Mouse (Mus musculus) lung, postnatal 0 days (tissue): ENCODE results near the gene Rims4. TPM values are rescaled to one million over a fixed set of nuclear protein-coding genes. Genes with fewer than 3 reads are reported as not detected.

Experiments
- ATAC-seq: fragments of 200-750 bp; cut with Nextera tagmentation; 2 replicates; pipeline ENCODE4 v1.8.0; 2017; ENCODE audit warnings: moderate library complexity
- DNase-seq: peaks from one replicate; pipeline ENCODE4 v3.0.0-alpha.2; 2016; ENCODE audit warnings: low spot score
- H3K27ac ChIP-seq: fragments of 300-500 bp; sonication (generic); 2 replicates; pipeline ENCODE4 v1.5.1; 2014; ENCODE audit warnings: antibody characterized with exemption, mild to moderate bottlenecking, low read length, mixed read lengths
- H3K27me3 ChIP-seq: fragments of 300-500 bp; sonication (generic); replicated peaks from 2 replicates; pipeline ENCODE4 v1.6.1; 2014; ENCODE audit warnings: low read length, mixed read lengths; ENCODE audit not compliant: insufficient read depth
- H3K36me3 ChIP-seq: fragments of 300-500 bp; sonication (generic); 2 replicates; pipeline ENCODE4 v1.6.1; 2014; ENCODE audit warnings: low read length, mixed read lengths; ENCODE audit not compliant: insufficient read depth
- H3K4me1 ChIP-seq: fragments of 300-500 bp; sonication (generic); 2 replicates; pipeline ENCODE4 v1.6.1; 2014; ENCODE audit warnings: antibody characterized with exemption, low read depth, low read length, mixed read lengths; ENCODE audit not compliant: insufficient read depth
- H3K4me2 ChIP-seq: fragments of 300-500 bp; sonication (generic); replicated peaks from 2 replicates; pipeline ENCODE4 v1.6.1; 2014; ENCODE audit warnings: low read depth, mild to moderate bottlenecking, low read length, moderate library complexity, mixed read lengths
- H3K4me3 ChIP-seq: fragments of 300-500 bp; sonication (generic); 2 replicates; pipeline ENCODE4 v1.5.1; 2014; ENCODE audit warnings: low read depth, low read length
- H3K9ac ChIP-seq: fragments of 300-500 bp; sonication (generic); replicated peaks from 2 replicates; pipeline ENCODE4 v1.6.1; 2014; ENCODE audit warnings: low read depth, mild to moderate bottlenecking
- H3K9me3 ChIP-seq: fragments of 300-500 bp; sonication (generic); 2 replicates; pipeline ENCODE4 v1.6.1; 2016; ENCODE audit warnings: low read length, mixed read lengths
- CTCF ChIP-seq: IDR thresholded peaks from 2 replicates; pipeline ENCODE4 v1.5.1; 2016; ENCODE audit warnings: antibody characterized with exemption, mild to moderate bottlenecking
- EP300 ChIP-seq: IDR thresholded peaks from 2 replicates; pipeline ENCODE4 v1.6.1; 2016; ENCODE audit warnings: antibody characterized with exemption, mild to moderate bottlenecking, control low read depth
- WGBS: fragments of 180-500 bp; shearing (Covaris S2); extraction: QIAGEN DNeasy Blood & Tissue Kit; methylation state at CpG from one replicate; pipeline ENCODE4 v1.1.7; 2014; 5-methylcytosine and 5-hydroxymethylcytosine counted together
- polyA plus RNA-seq: library from polyadenylated mRNA; unstranded; fragments of >200 nt; fragmentation: Nextera tagmentation; extraction: Ambion mirVana; gene quantifications from 2 replicates; pipeline ENCODE4 v1.2.1, GENCODE M21; 2015

Rims4 gene
- polyA plus RNA-seq, 1 experiment from 2014 or later: 0.06 TPM

DNA sequence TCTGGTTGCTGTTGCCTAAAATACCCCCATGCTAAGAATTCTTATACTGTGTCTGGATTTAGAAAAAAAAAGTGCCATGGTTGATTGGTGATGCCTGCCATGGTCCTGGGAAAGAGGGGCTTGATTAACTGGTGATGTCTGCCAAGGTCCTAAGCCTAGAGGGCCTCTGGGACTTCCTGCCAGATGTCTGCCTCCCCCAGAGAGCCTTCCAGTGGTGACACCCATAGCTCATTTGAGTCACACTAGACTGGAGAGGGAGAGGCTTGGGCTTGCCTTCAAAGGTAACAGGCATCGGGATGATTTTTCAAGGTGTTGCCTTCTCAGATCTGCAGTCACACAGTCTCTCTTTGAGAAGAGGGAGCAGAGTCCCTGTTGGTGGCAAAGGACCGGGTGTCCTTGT is 23.3 kb downstream of the Rims4 start:
- no peak for TF ChIP-seq EP300
- TF ChIP-seq CTCF: no peak
- no peaks in the 10 kb centered on the region for H3K4me1 ChIP-seq
- no peak overlapping the region for H3K9ac ChIP-seq
- no peak overlapping the region for H3K4me2 ChIP-seq
- ATAC-seq: no peak
- no peak overlapping the region for H3K27ac ChIP-seq
- no peaks in the 10 kb centered on the region for H3K27me3 ChIP-seq
- no peak overlapping the region for H3K4me3 ChIP-seq
- WGBS: 41% methylated on average over 2 of the region's 2 CpGs
- no peaks in the 10 kb centered on the region for H3K36me3 ChIP-seq
- H3K9me3 ChIP-seq: no peaks in the 10 kb centered on the region
- no peak for DNase-seq

DNA sequence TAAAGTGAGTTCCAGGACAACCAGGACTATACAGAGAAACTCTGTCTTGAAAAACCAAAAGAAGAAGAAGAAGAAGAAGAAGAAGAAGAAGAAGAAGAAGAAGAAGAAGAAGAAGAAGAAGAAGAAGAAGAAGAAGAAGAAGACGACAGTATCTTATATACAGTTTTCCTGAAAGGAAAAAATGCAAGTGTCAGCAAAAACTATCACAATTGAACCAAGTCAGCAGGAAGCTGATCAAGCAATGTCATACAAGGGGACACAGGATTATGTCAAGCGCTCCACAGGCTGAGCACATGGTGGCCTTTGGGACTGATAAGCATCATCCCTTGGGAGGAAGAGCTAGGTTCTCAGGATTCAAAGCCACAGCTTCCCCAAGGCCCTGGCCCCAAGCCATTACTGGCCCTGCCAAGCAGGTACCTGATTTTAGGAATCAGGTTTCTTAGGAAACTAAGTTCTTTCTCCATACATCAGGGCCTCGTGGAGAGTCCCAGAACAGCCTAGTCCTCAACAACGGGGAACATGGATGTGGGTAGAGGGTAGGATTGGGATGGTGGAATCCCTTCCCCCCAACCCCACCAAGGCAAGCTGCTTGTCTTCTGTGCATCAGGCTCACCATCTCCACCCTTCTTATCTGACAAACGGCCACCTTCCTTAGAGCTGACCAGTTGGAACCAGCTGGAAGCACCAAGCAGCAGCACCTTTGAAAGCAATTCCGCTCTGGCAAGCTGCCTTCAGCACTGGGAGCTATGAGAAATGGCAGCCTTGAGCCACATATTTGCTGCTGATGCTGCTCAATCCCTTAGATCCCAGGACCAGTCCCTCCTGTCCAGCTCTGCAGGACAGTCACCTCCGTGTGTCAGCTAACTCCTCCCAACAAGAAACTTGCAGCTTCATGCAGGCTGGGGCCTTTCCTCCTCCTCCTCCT is 24.8 kb downstream of the Rims4 start:
- WGBS: 57% methylated on average over 7 of the region's 7 CpGs
- Histone ChIP-seq H3K4me3 (no peak overlapping the region), H3K9me3 (no peaks in the 10 kb centered on the region), H3K36me3 (no peaks in the 10 kb centered on the region), H3K4me2 (no peak overlapping the region), H3K4me1 (no peaks in the 10 kb centered on the region), H3K27ac (no peak overlapping the region), H3K9ac (no peak overlapping the region), H3K27me3 (no peaks in the 10 kb centered on the region)
- no peak for ATAC-seq
- TF ChIP-seq CTCF (no peak), EP300 (no peak)
- no peak for DNase-seq

DNA sequence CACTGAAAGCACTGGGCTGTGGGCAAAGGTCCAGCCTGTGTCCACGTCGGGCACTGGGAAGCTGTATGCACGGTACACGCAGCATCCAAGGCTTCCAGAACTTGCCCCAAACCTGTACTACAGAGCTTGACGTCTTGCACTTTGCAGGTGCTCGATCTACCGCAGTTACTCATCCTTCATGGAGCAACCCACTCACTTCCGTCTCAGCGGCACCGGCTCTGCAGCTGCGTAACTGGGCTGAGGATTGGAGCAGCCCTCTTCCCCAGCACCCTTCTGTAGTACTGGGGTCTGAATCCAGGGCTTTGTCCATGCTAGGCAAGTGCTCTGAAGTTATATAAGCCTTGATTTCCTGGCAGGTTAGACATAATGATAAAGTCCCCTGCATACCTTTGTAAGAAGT is 27.2 kb downstream of the Rims4 start:
- 81% methylated on average over 11 of the region's 11 CpGs for WGBS

DNA sequence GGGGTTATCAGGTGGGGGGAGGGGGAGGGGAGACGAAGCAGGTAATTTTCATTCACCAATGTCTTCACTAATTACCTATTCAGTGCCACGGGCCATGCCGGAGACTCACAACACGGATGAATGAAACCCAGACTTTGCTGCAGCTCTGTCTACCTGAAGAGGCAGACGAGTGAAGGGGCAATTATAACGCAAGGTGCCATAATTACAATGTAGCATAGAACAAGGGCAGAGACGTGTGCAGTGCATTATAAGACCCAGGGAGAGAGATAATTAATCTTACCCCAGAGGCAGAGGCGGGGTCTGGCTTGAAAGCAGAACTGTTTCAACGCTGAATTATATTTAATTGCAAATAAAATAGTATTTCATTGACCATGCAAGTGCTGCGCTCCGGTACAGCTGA is 27.9 kb downstream of the Rims4 start:
- TF ChIP-seq EP300: no peak
- no peak for TF ChIP-seq CTCF
- Histone ChIP-seq H3K4me2 (no peak overlapping the region), H3K9ac (no peak overlapping the region), H3K4me1 (no peaks in the 10 kb centered on the region), H3K9me3 (no peaks in the 10 kb centered on the region), H3K4me3 (no peak overlapping the region), H3K36me3 (no peaks in the 10 kb centered on the region), H3K27me3 (no peaks in the 10 kb centered on the region), H3K27ac (no peak overlapping the region)
- ATAC-seq: no peak
- 70% methylated on average over 11 of the region's 11 CpGs for WGBS
- no peak for DNase-seq

More for the DNA sequence above, 27.2 kb downstream of the Rims4 start:
- ATAC-seq: no peak
- H3K27ac ChIP-seq: no peak overlapping the region
- no peaks in the 10 kb centered on the region for H3K36me3 ChIP-seq
- H3K9ac ChIP-seq: no peak overlapping the region
- TF ChIP-seq CTCF (no peak), EP300 (no peak)
- no peaks in the 10 kb centered on the region for H3K9me3 ChIP-seq
- H3K27me3 ChIP-seq: no peaks in the 10 kb centered on the region
- H3K4me3 ChIP-seq: no peak overlapping the region
- no peak for DNase-seq
- H3K4me1 ChIP-seq: no peaks in the 10 kb centered on the region
- H3K4me2 ChIP-seq: no peak overlapping the region

DNA sequence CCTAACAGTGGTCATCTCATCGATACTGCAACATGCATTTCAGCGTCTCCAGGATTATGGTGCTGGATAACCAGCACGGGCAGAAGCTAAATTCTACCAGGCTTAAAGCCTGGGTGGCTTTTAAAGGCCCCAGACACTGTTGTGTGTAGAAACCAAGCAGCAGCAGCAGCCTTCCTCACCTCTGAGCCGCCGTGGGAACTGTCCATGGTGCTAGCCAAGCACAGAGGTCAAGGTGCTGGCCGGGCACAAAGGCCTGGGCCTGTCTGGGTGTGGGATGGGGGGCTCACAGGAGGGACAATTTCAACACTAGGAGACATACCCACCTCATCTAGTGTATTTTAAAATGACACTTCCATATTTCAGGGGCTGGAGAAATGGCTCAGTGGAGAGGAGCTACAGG is 29.1 kb downstream of the Rims4 start:
- WGBS: 20% methylated on average over 6 of the region's 6 CpGs
- H3K27me3 ChIP-seq: no peaks in the 10 kb centered on the region
- H3K4me2 ChIP-seq: no peak overlapping the region
- H3K36me3 ChIP-seq: no peaks in the 10 kb centered on the region
- TF ChIP-seq EP300: no peak
- no peak for TF ChIP-seq CTCF
- no peak overlapping the region for H3K27ac ChIP-seq
- H3K9ac ChIP-seq: no peak overlapping the region
- no peak for DNase-seq
- no peak overlapping the region for H3K4me3 ChIP-seq
- no peaks in the 10 kb centered on the region for H3K4me1 ChIP-seq
- no peak for ATAC-seq
- H3K9me3 ChIP-seq: no peaks in the 10 kb centered on the region

DNA sequence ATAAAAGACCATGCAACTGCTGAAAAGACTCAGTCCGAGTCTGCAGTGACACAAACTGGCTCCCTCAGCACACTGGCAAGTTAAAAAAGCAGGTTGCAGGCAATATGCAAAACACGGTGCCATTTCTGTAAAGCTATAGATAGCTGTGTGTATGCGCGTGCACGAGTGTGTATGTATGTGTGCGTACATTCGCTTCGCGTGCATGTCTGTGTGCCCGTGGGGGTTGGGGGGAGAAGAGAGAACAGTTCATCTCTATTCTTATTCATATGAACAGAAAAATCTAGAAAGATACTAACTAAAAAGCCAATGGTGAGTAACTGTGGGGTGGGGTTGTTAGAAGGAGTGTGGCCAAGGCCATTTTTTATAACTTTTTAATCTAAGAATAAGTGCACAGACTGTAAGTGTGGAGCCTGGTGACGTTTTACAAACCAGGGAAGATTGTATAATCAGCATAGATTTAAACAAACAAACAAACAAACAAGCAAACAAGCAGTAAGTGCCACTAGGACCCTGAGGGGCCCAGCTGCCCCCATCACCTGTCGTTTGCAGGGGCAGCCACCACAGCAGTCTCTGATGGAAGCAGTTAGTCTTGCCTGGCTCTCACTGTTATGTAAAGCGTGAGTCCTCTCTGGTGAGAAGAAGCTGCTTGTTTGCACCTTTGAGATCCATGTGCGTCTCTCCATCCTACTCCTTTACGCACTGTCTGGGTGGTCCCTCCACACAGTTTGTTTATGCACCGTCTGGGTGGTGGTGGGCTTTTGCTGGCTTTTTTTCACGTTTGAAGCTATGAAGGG is 35.4 kb downstream of the Rims4 start:
- TF ChIP-seq EP300: no peak
- TF ChIP-seq CTCF: no peak
- Histone ChIP-seq H3K9ac (no peak overlapping the region), H3K4me1 (no peaks in the 10 kb centered on the region), H3K27me3 (no peaks in the 10 kb centered on the region), H3K9me3 (no peaks in the 10 kb centered on the region), H3K36me3 (no peaks in the 10 kb centered on the region), H3K27ac (no peak overlapping the region), H3K4me3 (no peak overlapping the region), H3K4me2 (no peak overlapping the region)
- ATAC-seq (no peak), DNase-seq (no peak)
- WGBS: 61% methylated on average over 17 of the region's 17 CpGs
